Mouse (Mus musculus) CH12.LX (cell line): ENCODE results near the gene Rfc5. TPM values are rescaled to one million over a fixed set of nuclear protein-coding genes. Genes with fewer than 3 reads are reported as not detected.

Experiments used
- DNase-seq: peaks from one replicate; pipeline ENCODE4 v3.0.0-alpha.2; 2013; ENCODE audit errors: extremely low read depth
- H3K27ac ChIP-seq: 2 replicates; pipeline ENCODE4 v1.5.1; 2012; ENCODE audit warnings: low read depth, mild to moderate bottlenecking, control low read depth, moderate library complexity; ENCODE audit not compliant: insufficient read depth
- H3K27me3 ChIP-seq: replicated peaks from 2 replicates; pipeline ENCODE3; 2012; ENCODE audit warnings: inconsistent platforms
- H3K36me3 ChIP-seq, 2 experiments: replicated peaks in 1 of 2; 2 replicates each; pipeline versions ENCODE3 to v1.6.1; 2012; ENCODE audit warnings: inconsistent platforms in 1 of 2, low read length in 1 of 2, mild to moderate bottlenecking in 1 of 2, mixed read lengths in 1 of 2, moderate library complexity in 1 of 2; ENCODE audit not compliant: control insufficient read depth in 1 of 2, insufficient read depth in 1 of 2
- H3K4me1 ChIP-seq, 2 experiments: 2 replicates each; pipeline ENCODE4 v1.6.1; 2012; ENCODE audit warnings: inconsistent platforms in 1 of 2, moderate library complexity in 1 of 2; ENCODE audit not compliant: insufficient read depth in 2 of 2, control insufficient read depth in 1 of 2
- H3K4me2 ChIP-seq: 2 replicates; pipeline ENCODE4 v1.6.1; 2012; ENCODE audit warnings: low read depth, mild to moderate bottlenecking, control low read depth; ENCODE audit not compliant: poor library complexity, insufficient read depth, severe bottlenecking
- H3K4me3 ChIP-seq, 3 experiments: fragments of 150-350 bp in 1 of 3; sonication (generic) in 1 of 3; replicated peaks in 1 of 3; 2 replicates each; pipeline versions ENCODE3 to v1.5.1; 2011 to 2012; ENCODE audit warnings: low read depth in 2 of 3, low read length in 2 of 3, mild to moderate bottlenecking in 2 of 3, moderate library complexity in 2 of 3, control low read depth in 1 of 3, improper control_type of control experiment in 1 of 3, inconsistent platforms in 1 of 3, mixed read lengths in 1 of 3; ENCODE audit not compliant: poor library complexity in 1 of 3
- H3K79me2 ChIP-seq: replicated peaks from 2 replicates; pipeline ENCODE4 v1.6.1; 2012; ENCODE audit warnings: mild to moderate bottlenecking, moderate library complexity; ENCODE audit not compliant: control insufficient read depth, poor library complexity, insufficient read depth, severe bottlenecking; ENCODE audit errors: extremely low read depth
- H3K9ac ChIP-seq: 2 replicates; pipeline ENCODE4 v1.6.1; 2012; ENCODE audit warnings: low read depth, mild to moderate bottlenecking, control low read depth, moderate library complexity; ENCODE audit not compliant: insufficient read depth
- H3K9me3 ChIP-seq: replicated peaks from 2 replicates; pipeline ENCODE3; 2012; ENCODE audit warnings: low read length, inconsistent platforms, mixed read lengths
- BHLHE40 ChIP-seq: IDR thresholded peaks from 2 replicates; pipeline ENCODE4 v1.6.1; 2011; ENCODE audit warnings: mild to moderate bottlenecking, low read depth, low read length, improper control_type of control experiment
- E2F4 ChIP-seq: IDR thresholded peaks from 2 replicates; pipeline ENCODE4 v1.6.1; 2011; ENCODE audit warnings: low read depth, low read length, improper control_type of control experiment; ENCODE audit not compliant: insufficient replicate concordance
- ELF1 ChIP-seq: IDR thresholded peaks from 2 replicates; pipeline ENCODE4 v1.6.1; 2014; ENCODE audit warnings: low read depth, mild to moderate bottlenecking, inconsistent platforms, low read length, improper control_type of control experiment
- EP300 ChIP-seq: IDR thresholded peaks from 2 replicates; pipeline ENCODE4 v1.6.1; 2011; ENCODE audit warnings: low read length, improper control_type of control experiment
- IRF4 ChIP-seq: IDR thresholded peaks from 2 replicates; pipeline ENCODE4 v1.6.1; 2014; ENCODE audit warnings: low read depth, mild to moderate bottlenecking, inconsistent platforms, low read length, improper control_type of control experiment
- JUN ChIP-seq: IDR thresholded peaks from 2 replicates; pipeline ENCODE4 v1.6.1; 2011; ENCODE audit warnings: low read depth, mild to moderate bottlenecking, low read length, improper control_type of control experiment, moderate library complexity; ENCODE audit not compliant: insufficient read depth
- JUND ChIP-seq: conservative IDR thresholded peaks from 2 replicates; pipeline ENCODE4 v1.6.1; 2011; ENCODE audit warnings: low read depth, low read length, improper control_type of control experiment
- MAX ChIP-seq: IDR thresholded peaks from 2 replicates; pipeline ENCODE4 v1.6.1; 2011; ENCODE audit warnings: low read length, improper control_type of control experiment
- MAZ ChIP-seq: IDR thresholded peaks from 2 replicates; pipeline ENCODE4 v1.6.1; 2012; ENCODE audit warnings: low read depth, mild to moderate bottlenecking, inconsistent platforms, low read length, improper control_type of control experiment, moderate library complexity
- MEF2A ChIP-seq: IDR thresholded peaks from 2 replicates; pipeline ENCODE4 v1.6.1; 2014; ENCODE audit warnings: low read depth, mild to moderate bottlenecking, inconsistent platforms, low read length, improper control_type of control experiment, borderline replicate concordance
- MXI1 ChIP-seq: IDR thresholded peaks from 2 replicates; pipeline ENCODE4 v1.6.1; 2011; ENCODE audit warnings: mild to moderate bottlenecking, low read depth, low read length, improper control_type of control experiment
- MYC ChIP-seq: IDR thresholded peaks from 2 replicates; pipeline ENCODE4 v1.6.1; 2011; ENCODE audit warnings: low read depth, mild to moderate bottlenecking, improper control_type of control experiment, low read length
- NELFE ChIP-seq: IDR thresholded peaks from 2 replicates; pipeline ENCODE4 v1.6.1; 2011; ENCODE audit warnings: low read depth, low read length, improper control_type of control experiment
- NRF1 ChIP-seq: IDR thresholded peaks from 2 replicates; pipeline ENCODE4 v1.6.1; 2014; ENCODE audit warnings: low read depth, mild to moderate bottlenecking, inconsistent platforms, low read length, improper control_type of control experiment, moderate library complexity
- PAX5 ChIP-seq: IDR thresholded peaks from 2 replicates; pipeline ENCODE4 v1.6.1; 2012; ENCODE audit warnings: low read length, inconsistent platforms, mixed read lengths
- POLR2A ChIP-seq: IDR thresholded peaks from 2 replicates; pipeline ENCODE4 v1.6.1; 2011; ENCODE audit warnings: low read depth, mild to moderate bottlenecking, improper control_type of control experiment, low read length
- POLR2AphosphoS2 ChIP-seq: IDR thresholded peaks from 2 replicates; pipeline ENCODE4 v1.6.1; 2011; ENCODE audit warnings: low read depth, low read length, improper control_type of control experiment
- RAD21 ChIP-seq: IDR thresholded peaks from 2 replicates; pipeline ENCODE4 v1.6.1; 2011; ENCODE audit warnings: low read depth, mild to moderate bottlenecking, low read length, improper control_type of control experiment, moderate library complexity
- SIN3A ChIP-seq: IDR thresholded peaks from 2 replicates; pipeline ENCODE4 v1.6.1; 2012; ENCODE audit warnings: low read length, improper control_type of control experiment, inconsistent platforms
- SMC3 ChIP-seq: IDR thresholded peaks from 2 replicates; pipeline ENCODE4 v1.6.1; 2011; ENCODE audit warnings: low read depth, low read length, improper control_type of control experiment
- TBP ChIP-seq: conservative IDR thresholded peaks from 2 replicates; pipeline ENCODE4 v1.6.1; 2011; ENCODE audit warnings: low read depth, low read length, improper control_type of control experiment
- TCF12 ChIP-seq: IDR thresholded peaks from 2 replicates; pipeline ENCODE4 v1.6.1; 2014; ENCODE audit warnings: low read depth, mild to moderate bottlenecking, inconsistent platforms, low read length, improper control_type of control experiment
- USF1 ChIP-seq: IDR thresholded peaks from 2 replicates; pipeline ENCODE4 v1.6.1; 2014; ENCODE audit warnings: low read depth, mild to moderate bottlenecking, inconsistent platforms, low read length, improper control_type of control experiment
- ZC3H11A ChIP-seq: IDR thresholded peaks from 2 replicates; pipeline ENCODE4 v1.6.1; 2012; ENCODE audit warnings: low read depth, mild to moderate bottlenecking, inconsistent platforms, low read length, improper control_type of control experiment
- ZKSCAN1 ChIP-seq: IDR thresholded peaks from 2 replicates; pipeline ENCODE4 v1.6.1; 2012; ENCODE audit warnings: low read depth, inconsistent platforms, low read length, improper control_type of control experiment, borderline replicate concordance
- ZNF384 ChIP-seq: IDR thresholded peaks from 2 replicates; pipeline ENCODE4 v1.6.1; 2012; ENCODE audit warnings: low read depth, low read length, improper control_type of control experiment, inconsistent platforms
- dilution Hi-C: fragments of 300-500 bp; cut with MboI; formaldehyde crosslinking; loops from 2 replicates; pipeline ENCODE4 v1.14.3; 2020; ENCODE audit warnings: low sequenced_read_pairs; ENCODE audit not compliant: extremely low pct_unique_long_range_greater_than_20kb, extremely low pct_ligation_motif_present
- in situ Hi-C: fragments of 300-500 bp; cut with MboI; formaldehyde crosslinking; loops from 3 replicates; pipeline ENCODE4 v1.14.3; 2019; ENCODE audit warnings: low sequenced_read_pairs, low pct_ligation_motif_present, low pct_unique_long_range_greater_than_20kb, mixed read lengths
- polyA plus RNA-seq: library from polyadenylated mRNA; unstranded; fragments of >175 nt; gene quantifications from 2 replicates; pipeline ENCODE4 v1.2.1, GENCODE M21; 2012; ENCODE audit warnings: low read depth; ENCODE audit not compliant: insufficient read length
- total RNA-seq, 2 experiments: library from RNA; depleted of rRNA; stranded (reverse); fragments of 300-350 nt in 1 of 2; fragments of >200 nt in 1 of 2; gene quantifications; 2 replicates each; pipeline ENCODE4 v1.2.3; 2012 to 2014

Gene Rfc5
- total and polyA plus RNA-seq, 3 experiments = 137 to 221 (median 186) TPM

- dilution Hi-C loops (no loop called here), in situ Hi-C loops (no loop called here)
- Histone ChIP-seq H3K4me2 (no peak overlapping the region), H3K79me2 (no peaks in the 10 kb centered on the region), H3K4me1 (no peaks in the 10 kb centered on the region), H3K9me3 (peaks cover 9% of the 10 kb centered on the region), H3K9ac (no peak overlapping the region), H3K27ac (no peak overlapping the region), H3K4me3 (no peak overlapping the region), H3K27me3 (no peaks in the 10 kb centered on the region), H3K36me3 (no peaks in the 10 kb centered on the region)
- TF ChIP-seq MXI1 = no peak
- no peak for TF ChIP-seq SMC3
- TF ChIP-seq MYC = no peak
- no peak for TF ChIP-seq TCF12
- TF ChIP-seq USF1 = no peak
- TF ChIP-seq ZC3H11A = no peak
- no peak for TF ChIP-seq ZNF384
- TF ChIP-seq TBP = no peak
- no peak for TF ChIP-seq MEF2A
- no peak for TF ChIP-seq ZKSCAN1
- TF ChIP-seq JUN = no peak
- TF ChIP-seq MAX = no peak
- no peak for TF ChIP-seq NRF1
- no peak for TF ChIP-seq POLR2A
- no peak for TF ChIP-seq EP300
- no peak for TF ChIP-seq RAD21
- no peak for TF ChIP-seq PAX5
- no peak for TF ChIP-seq BHLHE40
- no peak for DNase-seq
Measured at GRCm38 (mm10) chr5:117403609-117404008, 14.8 kb upstream of the Rfc5 start.

GRCm38 (mm10) chr5:117399281-117399680 lies 10.4 kb upstream of the Rfc5 start:
- no peak overlapping the region for H3K4me2 ChIP-seq
- H3K27ac ChIP-seq = no peak overlapping the region
- H3K36me3 ChIP-seq = no peaks in the 10 kb centered on the region
- no peak overlapping the region for H3K9ac ChIP-seq
- H3K79me2 ChIP-seq = no peaks in the 10 kb centered on the region
- H3K27me3 ChIP-seq = no peaks in the 10 kb centered on the region
- H3K4me3 ChIP-seq = no peak overlapping the region
- DNase-seq = no peak
- TF ChIP-seq MYC (no peak), IRF4 (no peak), MAZ (no peak), TBP (no peak), ZNF384 (no peak), SIN3A (no peak), NELFE (no peak), USF1 (no peak), JUN (no peak), ELF1 (no peak), POLR2A (no peak), E2F4 (no peak), PAX5 (no peak), POLR2AphosphoS2 (no peak), JUND (no peak)
- TF ChIP-seq, all 38 proteins: peak for 0
- in situ Hi-C loops (no loop called here), dilution Hi-C loops (no loop called here)
- peaks cover 13 to 26% of the 10 kb centered on the region in 2 experiments for H3K4me1 ChIP-seq
- H3K9me3 ChIP-seq = peaks cover 6% of the 10 kb centered on the region
